Mouse (Mus musculus) midbrain, embryonic 16.5 days (tissue): ENCODE measurements at regions not wholly inside any gene's neighbourhood (a gene's known extent, or its start where the extent isn't known, plus 50 kb on each side); places are given as distances from the start of the nearest gene placed in this dataset.

Experiments used
- ATAC-seq: fragments of 200-750 bp; cut with Nextera tagmentation; 2 replicates; pipeline ENCODE4 v1.8.0; 2017; ENCODE audit warnings: moderate TSS enrichment
- H3K27ac ChIP-seq: fragments of 300-500 bp; sonication (generic); 2 replicates; pipeline ENCODE4 v1.5.1; 2014; ENCODE audit warnings: mild to moderate bottlenecking, low read length, mixed read lengths
- H3K27me3 ChIP-seq: fragments of 300-500 bp; sonication (generic); 2 replicates; pipeline ENCODE4 v1.6.1; 2014; ENCODE audit warnings: low read depth, low read length, mixed read lengths; ENCODE audit not compliant: control insufficient read depth, insufficient read depth
- H3K36me3 ChIP-seq: fragments of 300-500 bp; sonication (generic); 2 replicates; pipeline ENCODE4 v1.6.1; 2014; ENCODE audit warnings: mild to moderate bottlenecking, low read length, moderate library complexity, mixed read lengths; ENCODE audit not compliant: control insufficient read depth, insufficient read depth
- H3K4me1 ChIP-seq: fragments of 300-500 bp; sonication (generic); 2 replicates; pipeline ENCODE4 v1.6.1; 2014; ENCODE audit warnings: mild to moderate bottlenecking, low read length, mixed read lengths; ENCODE audit not compliant: control insufficient read depth, insufficient read depth
- H3K4me2 ChIP-seq: fragments of 300-500 bp; sonication (generic); 2 replicates; pipeline ENCODE4 v1.6.1; 2014; ENCODE audit warnings: mild to moderate bottlenecking, low read length, mixed read lengths
- H3K4me3 ChIP-seq: fragments of 300-500 bp; sonication (generic); 2 replicates; pipeline ENCODE4 v1.5.1; 2014; ENCODE audit warnings: low read depth, mild to moderate bottlenecking, low read length, moderate library complexity, mixed read lengths
- H3K9ac ChIP-seq: fragments of 300-500 bp; sonication (generic); 2 replicates; pipeline ENCODE4 v1.6.1; 2014; ENCODE audit warnings: low read depth, low read length, mixed read lengths
- H3K9me3 ChIP-seq: fragments of 300-500 bp; sonication (generic); replicated peaks from 2 replicates; pipeline ENCODE4 v1.6.1; 2014; ENCODE audit warnings: mild to moderate bottlenecking, low read length, mixed read lengths; ENCODE audit not compliant: control insufficient read depth, poor library complexity, severe bottlenecking
- WGBS: fragments of 180-500 bp; shearing (Covaris S2); extraction: QIAGEN DNeasy Blood & Tissue Kit; methylation state at CpG from one replicate; pipeline ENCODE4 v1.1.7; 2014; 5-methylcytosine and 5-hydroxymethylcytosine counted together

GRCm38 (mm10) chr9:95316726-95317125 is 89.8 kb downstream of the Chst2 start:
- Histone ChIP-seq H3K9ac (no peak overlapping the region), H3K4me3 (no peak overlapping the region), H3K4me1 (no peaks in the 10 kb centered on the region), H3K27ac (no peak overlapping the region), H3K4me2 (no peak overlapping the region), H3K36me3 (no peaks in the 10 kb centered on the region), H3K27me3 (no peaks in the 10 kb centered on the region), H3K9me3 (no peaks in the 10 kb centered on the region)
- WGBS: 85% methylated on average over 8 of the region's 8 CpGs
- no peak for ATAC-seq

DNA sequence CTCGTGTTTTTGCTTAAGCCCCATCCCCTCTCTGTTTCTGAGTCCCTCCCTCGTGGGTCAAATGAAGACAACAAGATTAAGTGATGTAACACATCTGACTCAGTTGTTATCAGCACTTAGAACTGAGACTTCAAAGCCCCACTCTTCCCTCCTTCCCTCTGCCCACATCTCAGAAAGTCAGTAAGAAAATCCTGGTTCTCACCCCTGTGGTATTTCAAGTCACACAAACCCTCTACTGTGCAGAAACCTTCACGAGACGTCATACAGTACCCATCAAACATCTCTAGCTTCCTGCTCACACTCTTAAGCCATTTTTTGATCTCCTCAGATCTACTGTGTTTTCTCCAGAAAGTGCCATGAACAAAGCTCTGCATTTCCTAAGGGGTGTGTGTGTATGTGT is 91.4 kb downstream of the Chst2 start:
- Histone ChIP-seq H3K27ac (no peak overlapping the region), H3K9ac (no peak overlapping the region), H3K36me3 (no peaks in the 10 kb centered on the region), H3K27me3 (no peaks in the 10 kb centered on the region), H3K4me1 (no peaks in the 10 kb centered on the region), H3K4me2 (no peak overlapping the region), H3K9me3 (no peaks in the 10 kb centered on the region), H3K4me3 (no peak overlapping the region)
- WGBS: 76% methylated on average over 4 of the region's 4 CpGs
- ATAC-seq: no peak

- no peak for ATAC-seq
- WGBS: 91% methylated on average over 3 of the region's 3 CpGs
- Histone ChIP-seq H3K4me1 (no peaks in the 10 kb centered on the region), H3K4me3 (no peak overlapping the region), H3K27me3 (no peaks in the 10 kb centered on the region), H3K27ac (no peak overlapping the region), H3K9me3 (no peaks in the 10 kb centered on the region), H3K36me3 (no peaks in the 10 kb centered on the region), H3K9ac (no peak overlapping the region), H3K4me2 (no peak overlapping the region)
Observed at GRCm38 (mm10) chr9:95311671-95312070, 94.9 kb downstream of the Chst2 start.

DNA sequence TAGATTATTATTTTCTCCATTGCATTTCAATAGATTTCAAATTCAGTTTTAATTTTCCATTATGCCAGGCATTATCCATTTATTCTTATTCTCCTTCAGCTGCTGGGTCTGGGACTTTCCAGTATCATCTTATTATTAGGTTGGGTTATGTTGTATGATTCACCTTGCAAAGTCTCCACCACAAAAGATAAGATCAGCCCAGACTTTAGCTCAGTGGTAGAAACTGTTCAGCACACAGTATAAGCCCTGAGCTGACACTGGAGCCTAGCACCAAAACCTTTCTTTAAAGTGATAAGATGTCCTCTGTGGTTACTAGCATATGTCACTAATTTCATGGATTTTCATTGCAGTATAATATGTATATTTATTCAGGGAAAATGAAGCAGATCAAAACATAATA is 117.5 kb downstream of the Chst2 start:
- Histone ChIP-seq H3K4me2 (no peak overlapping the region), H3K9ac (no peak overlapping the region), H3K27ac (no peak overlapping the region), H3K4me3 (no peak overlapping the region), H3K36me3 (no peaks in the 10 kb centered on the region), H3K9me3 (no peaks in the 10 kb centered on the region), H3K27me3 (no peaks in the 10 kb centered on the region), H3K4me1 (no peaks in the 10 kb centered on the region)
- ATAC-seq: no peak

DNA sequence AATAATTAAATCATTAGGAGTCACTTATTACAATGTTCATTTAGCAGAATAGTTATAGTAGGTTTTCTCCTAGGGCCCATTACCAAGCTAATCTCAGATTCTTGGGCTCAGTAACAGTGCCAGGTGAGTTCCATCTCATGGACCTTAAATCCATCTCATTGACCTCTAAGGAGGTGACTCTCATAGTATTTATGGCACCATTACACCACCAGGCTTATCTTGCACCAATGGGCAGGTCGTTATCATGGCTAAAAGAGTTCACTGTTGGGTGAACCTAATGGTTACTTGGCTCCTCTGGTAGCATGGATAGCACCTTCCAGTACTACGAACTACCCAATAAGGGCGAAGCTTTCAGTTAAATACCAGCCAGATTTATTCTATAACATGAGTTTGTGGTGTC is 123.5 kb downstream of the Chst2 start:
- no peaks in the 10 kb centered on the region for H3K9me3 ChIP-seq
- H3K36me3 ChIP-seq: no peaks in the 10 kb centered on the region
- 93% methylated on average over 3 of the region's 3 CpGs for WGBS
- H3K27me3 ChIP-seq: no peaks in the 10 kb centered on the region
- no peak overlapping the region for H3K4me2 ChIP-seq
- no peak overlapping the region for H3K9ac ChIP-seq
- H3K4me1 ChIP-seq: no peaks in the 10 kb centered on the region
- ATAC-seq: no peak
- H3K27ac ChIP-seq: no peak overlapping the region
- no peak overlapping the region for H3K4me3 ChIP-seq

DNA sequence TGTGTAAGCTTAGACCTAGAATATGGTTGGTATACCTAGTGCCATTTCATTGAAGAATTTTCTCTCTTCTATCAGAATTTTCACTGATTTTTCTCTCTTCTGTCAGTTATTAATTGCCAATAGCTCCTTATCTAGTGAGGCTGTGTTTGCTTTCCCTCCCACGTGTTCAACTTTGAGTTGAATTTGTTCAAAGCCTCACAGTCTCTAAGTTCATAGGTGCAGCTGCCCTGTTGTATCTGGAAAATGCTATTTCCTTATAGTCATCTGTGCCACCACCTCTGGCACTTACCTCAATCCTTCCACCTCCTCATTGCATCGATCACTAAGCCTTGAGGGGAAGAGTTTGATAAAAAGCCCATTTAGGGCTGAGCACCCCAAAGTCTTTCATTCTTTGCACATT is 124.0 kb downstream of the Chst2 start:
- WGBS: 81% methylated on average over 2 of the region's 2 CpGs
- Histone ChIP-seq H3K9ac (no peak overlapping the region), H3K4me1 (no peaks in the 10 kb centered on the region), H3K27me3 (no peaks in the 10 kb centered on the region), H3K36me3 (no peaks in the 10 kb centered on the region), H3K4me3 (no peak overlapping the region), H3K27ac (no peak overlapping the region), H3K4me2 (no peak overlapping the region), H3K9me3 (no peaks in the 10 kb centered on the region)
- no peak for ATAC-seq
